Mouse (Mus musculus): ENCODE results near the gene Serpinb1b.

DNA sequence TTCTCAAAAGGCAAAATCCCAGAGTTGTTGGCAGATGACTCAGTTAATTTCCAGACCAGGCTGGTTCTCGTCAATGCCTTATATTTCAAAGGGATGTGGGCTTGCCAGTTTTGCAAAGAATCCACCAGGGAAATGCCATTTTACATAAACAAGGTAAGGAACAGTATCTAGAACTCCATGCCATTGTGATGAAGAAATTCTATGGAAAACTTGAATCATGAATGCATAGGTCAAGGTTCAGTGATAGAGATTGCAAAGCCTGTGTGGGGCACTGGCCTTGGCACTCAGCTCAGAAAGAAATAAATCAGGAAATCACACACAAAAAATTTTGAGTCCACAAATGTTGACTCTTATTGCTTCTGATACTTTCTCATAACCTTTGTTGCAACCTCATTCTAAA lies 42.9 kb upstream of the Serpinb1b start:
- TF ChIP-seq POLR2A (IDR thresholded peaks at IDR 0.05; ENCODE audit: insufficient read length, low read depth) (no peak), CEBPB (IDR thresholded peaks at IDR 0.05; ENCODE audit: insufficient read depth, poor library complexity, severe bottlenecking) (no peak), MAX (IDR thresholded peaks at IDR 0.05; ENCODE audit: low read depth) (no peak), MYOD1 (IDR thresholded peaks at IDR 0.05; ENCODE audit: control insufficient read depth in 1 of 3, insufficient read length in 2 of 3, low read depth in 2 of 3) (no peak), MYOG (IDR thresholded peaks at IDR 0.05; ENCODE audit: control insufficient read depth in 1 of 3, insufficient read depth in 1 of 3, insufficient read length in 2 of 3, low read depth in 2 of 3) (no peak), USF1 (IDR thresholded peaks at IDR 0.05; ENCODE audit: low read depth) (no peak)
